Mouse (Mus musculus) urinary bladder, postnatal 10 days (tissue): ENCODE measurements around the gene Aass.
"Not testable (repeated sequence)": the region's sequence is repeated elsewhere in the genome, so short reads cannot be mapped to it uniquely, and the experiment has no call there.

Experiments
- DNase-seq: peaks from one replicate; pipeline ENCODE4 v3.0.0; 2022; ENCODE audit warnings: low spot score

Aass gene

GRCm38 (mm10) chr6:23132573-23133181, at the start of gene Aass:
TSS of gene Aass (minus strand) at chr6:23132986.
- DNase-seq: no peak

GRCm38 (mm10) chr6:23180096-23180495, 47.3 kb upstream of the Aass start:
- DNase-seq: no peak

GRCm38 (mm10) chr6:23163824-23164223, 31.0 kb upstream of the Aass start:
- DNase-seq: not testable (repeated sequence)

- not testable (repeated sequence) for DNase-seq
Measured at GRCm38 (mm10) chr6:23156357-23156756, 23.6 kb upstream of the Aass start.

- DNase-seq: no peak
Measured at GRCm38 (mm10) chr6:23153112-23153511, 20.3 kb upstream of the Aass start.

- no peak for DNase-seq
Measured at GRCm38 (mm10) chr6:23147221-23147620, 14.4 kb upstream of the Aass start.

- no peak for DNase-seq
Measured at GRCm38 (mm10) chr6:23143980-23144379, 11.2 kb upstream of the Aass start.

- no peak for DNase-seq
Measured at GRCm38 (mm10) chr6:23131015-23131414, 1.8 kb downstream of the Aass start.

GRCm38 (mm10) chr6:23129201-23129600, 3.6 kb downstream of the Aass start:
- DNase-seq: no peak

GRCm38 (mm10) chr6:23126706-23127105, 6.1 kb downstream of the Aass start:
- no peak for DNase-seq

GRCm38 (mm10) chr6:23125831-23126230, 7.0 kb downstream of the Aass start:
- DNase-seq: no peak

GRCm38 (mm10) chr6:23124823-23125222, 8.0 kb downstream of the Aass start:
- no peak for DNase-seq

- DNase-seq: no peak
Measured at GRCm38 (mm10) chr6:23122934-23123333, 9.9 kb downstream of the Aass start.

- DNase-seq: no peak
Measured at GRCm38 (mm10) chr6:23114781-23115180, 18.0 kb downstream of the Aass start.

- no peak for DNase-seq
Measured at GRCm38 (mm10) chr6:23107069-23107468, 25.7 kb downstream of the Aass start.

- DNase-seq: no peak
Measured at GRCm38 (mm10) chr6:23106373-23106772, 26.4 kb downstream of the Aass start.

- not testable (repeated sequence) for DNase-seq
Measured at GRCm38 (mm10) chr6:23090346-23091055, 42.3 kb downstream of the Aass start.

- not testable (repeated sequence) for DNase-seq
Measured at GRCm38 (mm10) chr6:23089292-23089691, 43.5 kb downstream of the Aass start.

- DNase-seq: no peak
Measured at GRCm38 (mm10) chr6:23084587-23085421, 48.0 kb downstream of the Aass start.

GRCm38 (mm10) chr6:23079991-23080680, 52.6 kb downstream of the Aass start:
- no peak for DNase-seq

GRCm38 (mm10) chr6:23078273-23078672, 54.5 kb downstream of the Aass start:
- DNase-seq: no peak

GRCm38 (mm10) chr6:23076060-23076459, 56.7 kb downstream of the Aass start:
- DNase-seq: no peak
